Mouse (Mus musculus): ENCODE results near the gene Zdhhc14. TPM values are rescaled to one million over a fixed set of nuclear protein-coding genes. Genes with fewer than 3 reads are reported as not detected.

Zdhhc14 gene
- polyA plus RNA-seq, 2 experiments: 2.6 to 5.8 TPM

DNA sequence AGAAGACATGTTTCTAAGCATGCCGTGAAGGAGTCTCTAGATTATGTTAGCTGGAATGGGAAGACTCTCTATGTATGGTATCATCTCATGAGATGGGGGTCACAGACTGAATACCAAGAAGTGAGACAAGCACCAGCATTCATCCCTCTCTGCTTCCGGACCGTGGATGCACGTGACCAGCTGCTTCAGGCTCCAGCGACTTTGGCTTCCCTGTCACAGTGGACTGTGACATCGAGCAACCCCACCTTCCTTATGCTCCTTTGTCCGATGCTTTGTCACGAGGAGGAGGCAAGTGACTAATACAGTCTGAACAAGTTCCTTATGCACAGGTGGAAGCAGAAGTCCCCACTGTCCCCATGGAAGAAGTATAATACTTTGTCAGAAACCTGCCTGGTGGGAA, 25.6 kb upstream of the Zdhhc14 start:
- no peak overlapping the region for H3K9ac ChIP-seq (replicated peaks)
- H3K27me3 ChIP-seq (ENCODE audit: control insufficient read depth, insufficient read depth, low read length): no peaks in the 10 kb centered on the region; the same call in 1 of the 2 replicates

GRCm38 (mm10) chr17:5467177-5467576, 25.2 kb upstream of the Zdhhc14 start:
- H3K4me3 ChIP-seq (ENCODE audit: insufficient read depth in 1 of 2, low read depth in 2 of 2, low read length in 2 of 2): no peak overlapping the region
- no peak overlapping the region for H3K9ac ChIP-seq (replicated peaks)

More for the DNA sequence above, 25.6 kb upstream of the Zdhhc14 start:
- no peaks in the 10 kb centered on the region for H3K36me3 ChIP-seq (replicated peaks; ENCODE audit: control insufficient read depth, insufficient read depth, low read depth)
- TF ChIP-seq CTCF (IDR thresholded peaks at IDR 0.05; ENCODE audit: low read depth) (no peak), EP300 (IDR thresholded peaks at IDR 0.05; ENCODE audit: low read depth) (no peak)
- no peaks in the 10 kb centered on the region for H3K9me3 ChIP-seq (ENCODE audit: control insufficient read depth, low read length)
- 69% methylated on average over 8 of the region's 8 CpGs for whole genome bisulfite sequencing (ENCODE audit: insufficient replicate concordance)
- no peak overlapping the region for H3K4me3 ChIP-seq (ENCODE audit: insufficient read depth in 1 of 2, low read depth in 2 of 2, low read length in 2 of 2)
- ATAC-seq (ENCODE audit: insufficient read depth) (no peak), DNase-seq (ENCODE audit: low read depth in 3 of 3, low spot score in 3 of 3) (no peak)
- H3K4me2 ChIP-seq (ENCODE audit: low read depth): no peak overlapping the region
- H3K4me1 ChIP-seq (replicated peaks; ENCODE audit: control insufficient read depth in 2 of 2, insufficient read depth in 2 of 2, low read length in 1 of 2): no peaks in the 10 kb centered on the region
- H3K27ac ChIP-seq: no peak overlapping the region

GRCm38 (mm10) chr17:5472268-5472667, 20.1 kb upstream of the Zdhhc14 start:
- Histone ChIP-seq H3K36me3 (replicated peaks; ENCODE audit: control insufficient read depth, insufficient read depth, low read depth) (no peaks in the 10 kb centered on the region), H3K9ac (replicated peaks) (no peak overlapping the region), H3K4me3 (ENCODE audit: insufficient read depth in 1 of 2, low read depth in 2 of 2, low read length in 2 of 2) (no peak overlapping the region), H3K4me2 (ENCODE audit: low read depth) (no peak overlapping the region), H3K27ac (no peak overlapping the region), H3K9me3 (ENCODE audit: control insufficient read depth, low read length) (no peaks in the 10 kb centered on the region), H3K4me1 (replicated peaks; ENCODE audit: control insufficient read depth in 2 of 2, insufficient read depth in 2 of 2, low read length in 1 of 2) (no peaks in the 10 kb centered on the region; a peak in 1 of 4 replicates), H3K27me3 (ENCODE audit: control insufficient read depth, insufficient read depth, low read length) (no peaks in the 10 kb centered on the region; the same call in 1 of the 2 replicates)
- TF ChIP-seq EP300 (IDR thresholded peaks at IDR 0.05; ENCODE audit: low read depth) (no peak), CTCF (IDR thresholded peaks at IDR 0.05; ENCODE audit: low read depth) (no peak)
- peak; percentile 70 for ATAC-seq (ENCODE audit: insufficient read depth)
- no peak for DNase-seq (ENCODE audit: low read depth in 3 of 3, low spot score in 3 of 3)
- WGBS (ENCODE audit: insufficient replicate concordance): 23% methylated on average over 3 of the region's 3 CpGs

More at GRCm38 (mm10) chr17:5467177-5467576, 25.2 kb upstream of the Zdhhc14 start:
- H3K9me3 ChIP-seq (ENCODE audit: control insufficient read depth, low read length): no peaks in the 10 kb centered on the region
- no peak for ATAC-seq (ENCODE audit: insufficient read depth)
- no peaks in the 10 kb centered on the region; the same call in 1 of the 2 replicates for H3K27me3 ChIP-seq (ENCODE audit: control insufficient read depth, insufficient read depth, low read length)
- H3K36me3 ChIP-seq (replicated peaks; ENCODE audit: control insufficient read depth, insufficient read depth, low read depth): no peaks in the 10 kb centered on the region
- DNase-seq (ENCODE audit: low read depth in 3 of 3, low spot score in 3 of 3): no peak
- 38% methylated on average over 4 of the region's 4 CpGs for WGBS (ENCODE audit: insufficient replicate concordance)
- no peaks in the 10 kb centered on the region for H3K4me1 ChIP-seq (replicated peaks; ENCODE audit: control insufficient read depth in 2 of 2, insufficient read depth in 2 of 2, low read length in 1 of 2)
- no peak overlapping the region for H3K27ac ChIP-seq
- TF ChIP-seq EP300 (IDR thresholded peaks at IDR 0.05; ENCODE audit: low read depth) (no peak), CTCF (IDR thresholded peaks at IDR 0.05; ENCODE audit: low read depth) (no peak)
- no peak overlapping the region for H3K4me2 ChIP-seq (ENCODE audit: low read depth)

GRCm38 (mm10) chr17:5475960-5476725, 16.2 kb upstream of the Zdhhc14 start:
- TF ChIP-seq CTCF (IDR thresholded peaks at IDR 0.05; ENCODE audit: low read depth): no peak
- no peak for TF ChIP-seq EP300 (IDR thresholded peaks at IDR 0.05; ENCODE audit: low read depth)
- no peaks in the 10 kb centered on the region for H3K36me3 ChIP-seq (replicated peaks; ENCODE audit: control insufficient read depth, insufficient read depth, low read depth)
- no peak for ATAC-seq (ENCODE audit: insufficient read depth)

GRCm38 (mm10) chr17:5483456-5483855, 8.9 kb upstream of the Zdhhc14 start:
- ATAC-seq (ENCODE audit: insufficient read depth) (no peak), DNase-seq (ENCODE audit: low read depth in 3 of 3, low spot score in 3 of 3) (no peak)
- no peak overlapping the region for H3K9ac ChIP-seq (replicated peaks)
- 65% methylated on average over 4 of the region's 4 CpGs for WGBS (ENCODE audit: insufficient replicate concordance)
- H3K4me2 ChIP-seq (ENCODE audit: low read depth): no peak overlapping the region
- no peak overlapping the region for H3K27ac ChIP-seq
- H3K9me3 ChIP-seq (ENCODE audit: control insufficient read depth, low read length): peaks cover 6% of the 10 kb centered on the region
- no peaks in the 10 kb centered on the region for H3K27me3 ChIP-seq (ENCODE audit: control insufficient read depth, insufficient read depth, low read length)
- no peak overlapping the region for H3K4me3 ChIP-seq (ENCODE audit: insufficient read depth in 1 of 2, low read depth in 2 of 2, low read length in 2 of 2)
- TF ChIP-seq CTCF (IDR thresholded peaks at IDR 0.05; ENCODE audit: low read depth) (no peak), EP300 (IDR thresholded peaks at IDR 0.05; ENCODE audit: low read depth) (no peak)
- no peaks in the 10 kb centered on the region for H3K36me3 ChIP-seq (replicated peaks; ENCODE audit: control insufficient read depth, insufficient read depth, low read depth)
- peaks cover 8 to 14% of the 10 kb centered on the region in 2 experiments for H3K4me1 ChIP-seq (replicated peaks; ENCODE audit: control insufficient read depth in 2 of 2, insufficient read depth in 2 of 2, low read length in 1 of 2)

More at GRCm38 (mm10) chr17:5475960-5476725, 16.2 kb upstream of the Zdhhc14 start:
- no peaks in the 10 kb centered on the region; the same call in 1 of the 2 replicates for H3K27me3 ChIP-seq (ENCODE audit: control insufficient read depth, insufficient read depth, low read length)
- H3K9me3 ChIP-seq (ENCODE audit: control insufficient read depth, low read length): no peaks in the 10 kb centered on the region
- no peak overlapping the region for H3K9ac ChIP-seq (replicated peaks)
- H3K27ac ChIP-seq: no peak overlapping the region
- H3K4me1 ChIP-seq (replicated peaks; ENCODE audit: control insufficient read depth in 2 of 2, insufficient read depth in 2 of 2, low read length in 1 of 2): no peaks in the 10 kb centered on the region; a peak in 1 of 4 replicates
- H3K4me3 ChIP-seq (ENCODE audit: insufficient read depth in 1 of 2, low read depth in 2 of 2, low read length in 2 of 2): no peak overlapping the region
- DNase-seq (ENCODE audit: low read depth in 3 of 3, low spot score in 3 of 3): no peak
- H3K4me2 ChIP-seq (ENCODE audit: low read depth): no peak overlapping the region; the same call in 1 of the 2 replicates
- 32% methylated on average over 14 of the region's 14 CpGs for WGBS (ENCODE audit: insufficient replicate concordance)
